Mouse (Mus musculus) thymus, adult 18-20 months (tissue): ENCODE data around the gene Samd4.

Experiments used
- DNase-seq, 2 experiments: peaks; one replicate each; pipeline ENCODE4 v3.0.0; 2022; ENCODE audit warnings: mixed read lengths in 2 of 2

The Samd4 gene

GRCm38 (mm10) chr14:46882431-46883067 is at the start of gene Samd4:
Samd4 (plus strand) TSS chr14:46882854.
- DNase-seq = peak in 1 of 2 experiments; percentile 20

GRCm38 (mm10) chr14:46839326-46839725 is 43.3 kb upstream of the Samd4 start:
- DNase-seq = no peak

- DNase-seq = no peak
Measured at GRCm38 (mm10) chr14:46845706-46846105, 36.9 kb upstream of the Samd4 start.

- no peak for DNase-seq
Measured at GRCm38 (mm10) chr14:46848063-46848590, 34.5 kb upstream of the Samd4 start.

GRCm38 (mm10) chr14:46848736-46849135 is 33.9 kb upstream of the Samd4 start:
- DNase-seq = no peak

GRCm38 (mm10) chr14:46849769-46850168 is 32.9 kb upstream of the Samd4 start:
- no peak for DNase-seq

GRCm38 (mm10) chr14:46853677-46854076 is 29.0 kb upstream of the Samd4 start:
- no peak for DNase-seq

- DNase-seq = no peak
Measured at GRCm38 (mm10) chr14:46862922-46863321, 19.7 kb upstream of the Samd4 start.

- DNase-seq = peak; percentile 14 to 16
Measured at GRCm38 (mm10) chr14:46880935-46881334, 1.7 kb upstream of the Samd4 start.

GRCm38 (mm10) chr14:46881581-46882430 is 848 bp upstream of the Samd4 start:
- peak in 1 of 2 experiments; percentile 7 for DNase-seq

- no peak for DNase-seq
Measured at GRCm38 (mm10) chr14:46883068-46883870, 615 bp downstream of the Samd4 start.

GRCm38 (mm10) chr14:46883871-46884441 is 1.3 kb downstream of the Samd4 start:
- DNase-seq = peak in 1 of 2 experiments; percentile 9

- no peak for DNase-seq
Measured at GRCm38 (mm10) chr14:46884701-46885428, 2.2 kb downstream of the Samd4 start.

- no peak for DNase-seq
Measured at GRCm38 (mm10) chr14:46885429-46885755, 2.7 kb downstream of the Samd4 start.

GRCm38 (mm10) chr14:46885891-46886301 is 3.2 kb downstream of the Samd4 start:
- DNase-seq = no peak

GRCm38 (mm10) chr14:46889096-46889495 is 6.4 kb downstream of the Samd4 start:
- no peak for DNase-seq

GRCm38 (mm10) chr14:46893961-46894360 is 11.3 kb downstream of the Samd4 start:
- DNase-seq = no peak

- DNase-seq = no peak
Measured at GRCm38 (mm10) chr14:46897953-46898352, 15.3 kb downstream of the Samd4 start.

GRCm38 (mm10) chr14:46898626-46899025 is 16.0 kb downstream of the Samd4 start:
- no peak for DNase-seq

- DNase-seq = no peak
Measured at GRCm38 (mm10) chr14:46902498-46903087, 19.9 kb downstream of the Samd4 start.

- DNase-seq = no peak
Measured at GRCm38 (mm10) chr14:46904276-46904675, 21.6 kb downstream of the Samd4 start.

GRCm38 (mm10) chr14:46908858-46909257 is 26.2 kb downstream of the Samd4 start:
- DNase-seq = no peak
